Mouse (Mus musculus) myocyte (in vitro differentiated cells): ENCODE measurements around the gene Aven. TPM values are rescaled to one million over a fixed set of nuclear protein-coding genes. Genes with fewer than 3 reads are reported as not detected.

Experiments used
- H3K27me3 ChIP-seq: one replicate; pipeline ENCODE4 v1.6.1; 2011; ENCODE audit not compliant: control insufficient read depth, insufficient read depth, insufficient read length
- H3K36me3 ChIP-seq: one replicate; pipeline ENCODE4 v1.6.1; 2011; ENCODE audit not compliant: control insufficient read depth, insufficient read depth
- H3K4me2 ChIP-seq: one replicate; pipeline ENCODE4 v1.6.1; 2011; ENCODE audit warnings: low read depth, control low read depth
- H3K4me3 ChIP-seq: one replicate; pipeline ENCODE4 v1.5.1; 2011; ENCODE audit warnings: mild to moderate bottlenecking, control low read depth, moderate library complexity
- H3K79me2 ChIP-seq: one replicate; pipeline ENCODE4 v1.6.1; 2011; ENCODE audit not compliant: control insufficient read depth, insufficient read depth
- H3ac ChIP-seq: one replicate; pipeline ENCODE4 v1.6.1; 2011; ENCODE audit not compliant: control insufficient read depth, insufficient read length
- CEBPB ChIP-seq: IDR thresholded peaks from 2 replicates; pipeline ENCODE4 v1.6.1; 2011; ENCODE audit warnings: mild to moderate bottlenecking, moderate library complexity; ENCODE audit not compliant: poor library complexity, insufficient read depth, severe bottlenecking
- E2F4 ChIP-seq: IDR thresholded peaks from one replicate; pipeline ENCODE4 v1.6.1; 2011; ENCODE audit warnings: mild to moderate bottlenecking, control low read depth, moderate library complexity; ENCODE audit not compliant: insufficient read depth
- MAX ChIP-seq: IDR thresholded peaks from one replicate; pipeline ENCODE4 v1.6.1; 2011; ENCODE audit warnings: low read depth, mild to moderate bottlenecking, control low read depth
- MYOD1 ChIP-seq, 3 experiments: IDR thresholded peaks; one replicate each; pipeline ENCODE4 v1.6.1; 2011; ENCODE audit warnings: control low read depth in 2 of 3, low read depth in 2 of 3, mild to moderate bottlenecking in 2 of 3, moderate library complexity in 1 of 3; ENCODE audit not compliant: insufficient read length in 2 of 3, control insufficient read depth in 1 of 3
- MYOG ChIP-seq, 3 experiments: IDR thresholded peaks; one replicate each; pipeline ENCODE4 v1.6.1; 2011; ENCODE audit warnings: control low read depth in 2 of 3, low read depth in 2 of 3, mild to moderate bottlenecking in 2 of 3; ENCODE audit not compliant: insufficient read length in 2 of 3, control insufficient read depth in 1 of 3, insufficient read depth in 1 of 3
- POLR2A ChIP-seq: IDR thresholded peaks from one replicate; pipeline ENCODE4 v1.6.1; 2011; ENCODE audit warnings: low read depth, mild to moderate bottlenecking, control low read depth, moderate library complexity; ENCODE audit not compliant: insufficient read length
- POLR2AphosphoS2 ChIP-seq: IDR thresholded peaks from one replicate; pipeline ENCODE4 v1.6.1; 2011; ENCODE audit warnings: low read depth, control low read depth; ENCODE audit not compliant: insufficient read length
- REST ChIP-seq: IDR thresholded peaks from one replicate; pipeline ENCODE4 v1.6.1; 2011; ENCODE audit warnings: mild to moderate bottlenecking, control low read depth, moderate library complexity; ENCODE audit not compliant: insufficient read depth, insufficient read length
- SRF ChIP-seq: IDR thresholded peaks from one replicate; pipeline ENCODE4 v1.6.1; 2011; ENCODE audit warnings: low read depth; ENCODE audit not compliant: control insufficient read depth, insufficient read length
- TCF12 ChIP-seq: IDR thresholded peaks from one replicate; pipeline ENCODE4 v1.6.1; 2011; ENCODE audit warnings: mild to moderate bottlenecking, control low read depth; ENCODE audit not compliant: poor library complexity, insufficient read depth, severe bottlenecking
- TCF3 ChIP-seq: IDR thresholded peaks from one replicate; pipeline ENCODE4 v1.6.1; 2011; ENCODE audit warnings: low read depth, control low read depth; ENCODE audit not compliant: insufficient read length
- USF1 ChIP-seq: IDR thresholded peaks from one replicate; pipeline ENCODE4 v1.6.1; 2011; ENCODE audit warnings: low read depth, mild to moderate bottlenecking, control low read depth, moderate library complexity
- polyA plus RNA-seq: library from polyadenylated mRNA; unstranded; fragments of >200 nt; fragmentation: generic; extraction: Trizol; gene quantifications from one replicate; pipeline ENCODE4 v1.2.1, GENCODE M21; 2012; ENCODE audit warnings: missing spikeins

The Aven gene
- polyA plus RNA-seq, 1 experiment = 11.8 TPM

GRCm38 (mm10) chr2:112630669-112631068 lies 137.9 kb downstream of the Aven start:
- Histone ChIP-seq H3K27me3 (no peaks in the 10 kb centered on the region), H3K4me3 (no peak overlapping the region), H3K4me2 (no peak overlapping the region), H3ac (no peak overlapping the region), H3K36me3 (peaks cover 7% of the 10 kb centered on the region), H3K79me2 (no peaks in the 10 kb centered on the region)
- TF ChIP-seq E2F4 (no peak), CEBPB (no peak), POLR2A (no peak), TCF12 (no peak)

- Histone ChIP-seq H3K4me2 (no peak overlapping the region), H3K4me3 (no peak overlapping the region), H3K79me2 (no peaks in the 10 kb centered on the region), H3ac (no peak overlapping the region), H3K36me3 (peaks cover 7% of the 10 kb centered on the region), H3K27me3 (no peaks in the 10 kb centered on the region)
- TF ChIP-seq MAX = no peak
- no peak for TF ChIP-seq POLR2AphosphoS2
- TF ChIP-seq USF1 = no peak
- TF ChIP-seq SRF = no peak
- no peak for TF ChIP-seq TCF3
- no peak for TF ChIP-seq TCF12
- TF ChIP-seq MYOD1 (IDR thresholded peaks at IDR 0.05; ENCODE audit: control insufficient read depth in 1 of 3, insufficient read length in 2 of 3, low read depth in 2 of 3) = no peak
- TF ChIP-seq E2F4 = no peak
- no peak for TF ChIP-seq MYOG (IDR thresholded peaks at IDR 0.05; ENCODE audit: control insufficient read depth in 1 of 3, insufficient read depth in 1 of 3, insufficient read length in 2 of 3, low read depth in 2 of 3)
- no peak for TF ChIP-seq CEBPB
Measured at GRCm38 (mm10) chr2:112632536-112632935, 139.8 kb downstream of the Aven start.

- no peak overlapping the region for H3ac ChIP-seq
- H3K36me3 ChIP-seq = peaks cover 4% of the 10 kb centered on the region
- TF ChIP-seq MYOG (IDR thresholded peaks at IDR 0.05; ENCODE audit: control insufficient read depth in 1 of 3, insufficient read depth in 1 of 3, insufficient read length in 2 of 3, low read depth in 2 of 3) (no peak), E2F4 (no peak), CEBPB (no peak), REST (no peak), MYOD1 (IDR thresholded peaks at IDR 0.05; ENCODE audit: control insufficient read depth in 1 of 3, insufficient read length in 2 of 3, low read depth in 2 of 3) (no peak), MAX (no peak), SRF (no peak), POLR2A (no peak), TCF3 (no peak), TCF12 (no peak)
- no peaks in the 10 kb centered on the region for H3K79me2 ChIP-seq
- H3K4me2 ChIP-seq = no peak overlapping the region
- no peak overlapping the region for H3K4me3 ChIP-seq
- H3K27me3 ChIP-seq = no peaks in the 10 kb centered on the region
Measured at GRCm38 (mm10) chr2:112637206-112637605, 144.4 kb downstream of the Aven start.

- Histone ChIP-seq H3K4me2 (no peak overlapping the region), H3K79me2 (no peaks in the 10 kb centered on the region), H3ac (no peak overlapping the region), H3K36me3 (no peaks in the 10 kb centered on the region), H3K4me3 (no peak overlapping the region), H3K27me3 (no peaks in the 10 kb centered on the region)
- TF ChIP-seq TCF12 = no peak
- no peak for TF ChIP-seq E2F4
- TF ChIP-seq SRF = no peak
- TF ChIP-seq MYOG (IDR thresholded peaks at IDR 0.05; ENCODE audit: control insufficient read depth in 1 of 3, insufficient read depth in 1 of 3, insufficient read length in 2 of 3, low read depth in 2 of 3) = no peak
- TF ChIP-seq TCF3 = no peak
Measured at GRCm38 (mm10) chr2:112653836-112654235, 161.1 kb downstream of the Aven start.

GRCm38 (mm10) chr2:112656131-112656530 lies 163.4 kb downstream of the Aven start:
- H3K79me2 ChIP-seq = no peaks in the 10 kb centered on the region
- TF ChIP-seq TCF12 (no peak), CEBPB (no peak), E2F4 (no peak), MYOD1 (IDR thresholded peaks at IDR 0.05; ENCODE audit: control insufficient read depth in 1 of 3, insufficient read length in 2 of 3, low read depth in 2 of 3) (no peak), POLR2AphosphoS2 (no peak), POLR2A (no peak), SRF (no peak), USF1 (no peak), MYOG (IDR thresholded peaks at IDR 0.05; ENCODE audit: control insufficient read depth in 1 of 3, insufficient read depth in 1 of 3, insufficient read length in 2 of 3, low read depth in 2 of 3) (no peak), MAX (no peak), REST (no peak), TCF3 (no peak)
- no peak overlapping the region for H3K4me3 ChIP-seq
- H3K4me2 ChIP-seq = no peak overlapping the region
- H3K36me3 ChIP-seq = no peaks in the 10 kb centered on the region
- H3ac ChIP-seq = no peak overlapping the region
- H3K27me3 ChIP-seq = no peaks in the 10 kb centered on the region
